Mouse (Mus musculus): Measurements from ENCODE around the gene Dedd. TPM values are rescaled to one million over a fixed set of nuclear protein-coding genes. Genes with fewer than 3 reads are reported as not detected.

Dedd gene
- polyA plus RNA-seq, 1 experiment from 2014 or later: 36.0 TPM

DNA sequence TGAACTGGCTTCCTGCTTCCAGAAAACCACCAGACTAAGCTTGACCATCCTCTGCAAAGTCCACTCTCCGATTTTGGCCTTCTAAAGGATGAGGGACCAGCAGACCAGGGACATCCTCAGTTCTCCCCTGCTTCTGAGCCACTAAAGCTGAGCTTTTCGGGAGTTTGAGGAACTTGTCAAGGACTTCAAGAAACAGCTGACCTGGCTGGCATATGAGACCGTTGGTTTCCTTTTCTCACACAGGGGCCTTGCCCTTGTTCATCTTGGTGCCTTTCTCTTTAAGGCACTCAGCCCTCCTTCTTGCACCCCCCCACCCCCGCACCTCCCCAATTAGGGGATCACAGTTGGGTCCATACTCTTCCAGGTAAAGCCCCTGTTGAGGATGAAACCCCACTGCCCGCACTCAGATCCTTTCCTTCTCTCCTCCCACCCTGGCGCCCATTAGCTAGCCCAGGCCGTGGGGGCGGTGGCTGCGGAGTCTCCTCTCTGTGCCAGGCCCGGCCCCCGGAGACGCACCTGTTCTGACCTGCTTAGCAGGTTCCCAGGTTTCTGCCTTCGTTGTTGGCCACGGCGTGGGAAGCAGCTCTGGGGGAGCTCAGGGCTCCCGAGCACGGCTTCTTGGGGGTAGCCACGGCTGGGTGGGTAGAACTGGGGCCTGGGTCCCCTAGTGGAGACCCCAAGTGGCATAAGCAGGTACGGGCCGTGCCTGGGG is 41.1 kb downstream of the Dedd start, which contains the start of gene Nectin4:
Gene Nectin4, plus strand, starts transcription at position 255 of the 712 bp plus-strand sequence.
- no peaks in the 10 kb centered on the region for H3K4me1 ChIP-seq (ENCODE audit: control insufficient read depth, insufficient read depth, low read length)
- 38% methylated on average over 20 of the region's 20 CpGs for WGBS
- H3K9ac ChIP-seq (ENCODE audit: low read length): no peak within 1 kb of the TSS
- no peak within 1 kb of the TSS for H3K4me3 ChIP-seq (ENCODE audit: low read length)
- no peaks in the 10 kb centered on the region for H3K36me3 ChIP-seq (ENCODE audit: control insufficient read depth, insufficient read depth)
- ATAC-seq (replicated peaks; ENCODE audit: extremely low read depth, insufficient read depth, low FRiP score): no peak
- H3K9me3 ChIP-seq (replicated peaks; ENCODE audit: control insufficient read depth, low read length): no peaks in the 10 kb centered on the region
- H3K27me3 ChIP-seq (ENCODE audit: control insufficient read depth, insufficient read depth, low read length): peaks cover 2% of the 10 kb centered on the region; the same call in 1 of the 2 replicates
- no peak within 1 kb of the TSS for H3K27ac ChIP-seq (ENCODE audit: low read length)
- no peak within 1 kb of the TSS for H3K4me2 ChIP-seq (ENCODE audit: low read depth, low read length)

DNA sequence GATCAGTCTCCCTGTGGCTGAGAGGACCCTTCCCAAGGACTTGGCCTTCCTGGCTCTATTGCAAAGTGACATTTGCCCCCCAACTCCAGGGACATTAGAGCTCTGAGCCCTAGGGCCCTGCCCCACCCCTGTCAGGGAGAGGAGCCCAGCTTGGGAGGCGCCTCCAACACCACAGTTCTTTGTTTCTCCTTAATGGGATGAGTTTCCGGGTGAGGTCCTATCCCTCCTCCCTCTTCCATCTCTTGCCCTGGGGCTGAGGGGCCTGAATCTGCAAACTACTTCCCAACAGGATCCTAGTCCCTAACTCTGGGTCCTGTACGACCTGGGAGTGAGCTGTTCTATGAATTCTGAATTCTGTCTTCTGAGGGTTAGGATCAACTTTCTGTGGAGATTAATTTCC is 43.9 kb downstream of the Dedd start:
- no peak overlapping the region for H3K27ac ChIP-seq (ENCODE audit: low read length)
- H3K36me3 ChIP-seq (ENCODE audit: control insufficient read depth, insufficient read depth): no peaks in the 10 kb centered on the region
- no peak overlapping the region for H3K4me3 ChIP-seq (ENCODE audit: low read length)
- 67% methylated on average over 3 of the region's 3 CpGs for WGBS
- no peaks in the 10 kb centered on the region for H3K4me1 ChIP-seq (ENCODE audit: control insufficient read depth, insufficient read depth, low read length)
- H3K4me2 ChIP-seq (ENCODE audit: low read depth, low read length): no peak overlapping the region
- 0 out of 2 replicates have a peak, but pooled peaks cover 2% of the 10 kb centered on the region for H3K27me3 ChIP-seq (ENCODE audit: control insufficient read depth, insufficient read depth, low read length)
- H3K9me3 ChIP-seq (replicated peaks; ENCODE audit: control insufficient read depth, low read length): no peaks in the 10 kb centered on the region
- H3K9ac ChIP-seq (ENCODE audit: low read length): no peak overlapping the region
- no peak for ATAC-seq (replicated peaks; ENCODE audit: extremely low read depth, insufficient read depth, low FRiP score)

DNA sequence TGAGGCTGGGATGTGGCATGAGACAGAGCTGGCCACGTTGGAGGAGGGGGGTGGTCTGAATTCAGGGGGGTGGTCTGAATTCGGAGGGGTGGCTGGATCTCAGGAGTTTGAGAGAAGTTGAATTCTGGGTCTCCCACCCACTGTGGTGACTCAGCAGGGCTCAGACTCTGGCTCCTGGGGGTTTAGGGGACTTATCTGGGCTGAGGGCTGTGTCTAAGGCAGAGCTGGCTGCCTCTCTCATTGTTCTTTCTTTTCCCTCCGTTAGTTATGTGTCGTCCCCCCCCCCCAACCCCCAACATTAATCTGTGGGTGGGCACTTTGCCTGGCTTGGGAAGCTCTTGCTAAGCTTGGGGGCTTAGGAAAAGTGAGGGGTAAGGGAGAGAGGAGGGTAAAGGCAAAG is 45.0 kb downstream of the Dedd start:
- WGBS: 2% methylated on average over 4 of the region's 4 CpGs
- no peak overlapping the region for H3K4me2 ChIP-seq (ENCODE audit: low read depth, low read length)
- no peak for ATAC-seq (replicated peaks; ENCODE audit: extremely low read depth, insufficient read depth, low FRiP score)

DNA sequence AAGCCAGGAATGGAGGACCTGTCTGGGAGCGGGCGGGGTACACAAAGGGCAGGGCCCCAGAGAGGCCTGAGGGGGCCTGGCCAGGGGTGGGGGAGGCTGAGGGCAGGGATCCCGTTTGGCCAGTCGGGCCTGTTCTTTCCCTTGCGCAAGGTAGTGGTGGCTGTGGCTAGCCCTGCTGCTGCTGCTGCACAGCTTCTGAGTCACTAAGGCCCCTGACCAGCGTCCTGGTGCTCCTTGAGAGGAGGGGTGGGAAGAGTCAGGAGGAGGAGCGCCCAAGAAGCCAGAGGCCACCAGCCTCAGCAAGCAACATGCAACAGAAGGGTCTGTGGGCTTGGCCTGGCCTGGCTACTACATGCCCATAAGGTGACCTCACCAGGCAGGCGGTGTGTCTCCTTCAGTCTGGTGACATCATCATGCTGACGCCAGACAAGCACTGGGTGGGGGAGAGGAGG is 46.7 kb downstream of the Dedd start:
- H3K4me3 ChIP-seq (ENCODE audit: low read length): no peak overlapping the region
- ATAC-seq (replicated peaks; ENCODE audit: extremely low read depth, insufficient read depth, low FRiP score): 0 out of 2 replicates have a peak, but pooled peaks have one; percentile 5
- 38% methylated on average over 9 of the region's 9 CpGs for WGBS
- H3K27me3 ChIP-seq (ENCODE audit: control insufficient read depth, insufficient read depth, low read length): peaks cover 4% of the 10 kb centered on the region; the same call in 1 of the 2 replicates
- no peaks in the 10 kb centered on the region for H3K36me3 ChIP-seq (ENCODE audit: control insufficient read depth, insufficient read depth)
- H3K9ac ChIP-seq (ENCODE audit: low read length): no peak overlapping the region
- peaks cover 3% of the 10 kb centered on the region; the same call in 1 of the 2 replicates for H3K4me1 ChIP-seq (ENCODE audit: control insufficient read depth, insufficient read depth, low read length)
- no peak overlapping the region for H3K27ac ChIP-seq (ENCODE audit: low read length)
- no peak overlapping the region for H3K4me2 ChIP-seq (ENCODE audit: low read depth, low read length)
- no peaks in the 10 kb centered on the region for H3K9me3 ChIP-seq (replicated peaks; ENCODE audit: control insufficient read depth, low read length)

More for the DNA sequence above, 45.0 kb downstream of the Dedd start:
- H3K4me3 ChIP-seq (ENCODE audit: low read length): no peak overlapping the region
- H3K27me3 ChIP-seq (ENCODE audit: control insufficient read depth, insufficient read depth, low read length): 0 out of 2 replicates have a peak, but pooled peaks cover 2% of the 10 kb centered on the region
- no peaks in the 10 kb centered on the region for H3K4me1 ChIP-seq (ENCODE audit: control insufficient read depth, insufficient read depth, low read length)
- H3K27ac ChIP-seq (ENCODE audit: low read length): no peak overlapping the region
- H3K9ac ChIP-seq (ENCODE audit: low read length): no peak overlapping the region
- no peaks in the 10 kb centered on the region for H3K36me3 ChIP-seq (ENCODE audit: control insufficient read depth, insufficient read depth)
- no peaks in the 10 kb centered on the region for H3K9me3 ChIP-seq (replicated peaks; ENCODE audit: control insufficient read depth, low read length)

DNA sequence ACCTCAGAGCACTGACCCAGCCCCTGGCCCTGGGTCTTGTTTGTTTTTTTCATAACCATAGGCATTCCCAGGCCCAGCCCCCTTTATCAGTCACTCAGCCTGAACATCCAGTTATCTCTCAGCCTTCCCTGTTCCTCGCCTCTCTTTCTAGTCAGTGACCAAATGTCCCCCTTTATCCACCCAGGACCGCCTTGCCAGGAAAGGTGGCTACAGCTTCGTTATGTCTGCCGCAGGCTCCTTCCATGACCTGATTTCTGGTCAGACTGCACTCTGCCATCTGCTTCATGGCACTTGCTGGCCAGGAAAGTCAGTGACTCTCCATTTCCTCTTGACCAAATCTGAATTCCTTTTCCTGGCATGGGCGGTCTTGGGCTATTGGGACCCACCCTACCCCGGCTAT is 49.4 kb downstream of the Dedd start:
- Histone ChIP-seq H3K4me1 (ENCODE audit: control insufficient read depth, insufficient read depth, low read length) (peaks cover 3% of the 10 kb centered on the region; the same call in 1 of the 2 replicates), H3K36me3 (ENCODE audit: control insufficient read depth, insufficient read depth) (no peaks in the 10 kb centered on the region), H3K27me3 (ENCODE audit: control insufficient read depth, insufficient read depth, low read length) (peaks cover 8% of the 10 kb centered on the region), H3K4me3 (ENCODE audit: low read length) (no peak overlapping the region), H3K27ac (ENCODE audit: low read length) (no peak overlapping the region), H3K4me2 (ENCODE audit: low read depth, low read length) (no peak overlapping the region), H3K9ac (ENCODE audit: low read length) (no peak overlapping the region), H3K9me3 (replicated peaks; ENCODE audit: control insufficient read depth, low read length) (no peaks in the 10 kb centered on the region)
- ATAC-seq (replicated peaks; ENCODE audit: extremely low read depth, insufficient read depth, low FRiP score): no peak
- WGBS: 80% methylated on average over 6 of the region's 6 CpGs

DNA sequence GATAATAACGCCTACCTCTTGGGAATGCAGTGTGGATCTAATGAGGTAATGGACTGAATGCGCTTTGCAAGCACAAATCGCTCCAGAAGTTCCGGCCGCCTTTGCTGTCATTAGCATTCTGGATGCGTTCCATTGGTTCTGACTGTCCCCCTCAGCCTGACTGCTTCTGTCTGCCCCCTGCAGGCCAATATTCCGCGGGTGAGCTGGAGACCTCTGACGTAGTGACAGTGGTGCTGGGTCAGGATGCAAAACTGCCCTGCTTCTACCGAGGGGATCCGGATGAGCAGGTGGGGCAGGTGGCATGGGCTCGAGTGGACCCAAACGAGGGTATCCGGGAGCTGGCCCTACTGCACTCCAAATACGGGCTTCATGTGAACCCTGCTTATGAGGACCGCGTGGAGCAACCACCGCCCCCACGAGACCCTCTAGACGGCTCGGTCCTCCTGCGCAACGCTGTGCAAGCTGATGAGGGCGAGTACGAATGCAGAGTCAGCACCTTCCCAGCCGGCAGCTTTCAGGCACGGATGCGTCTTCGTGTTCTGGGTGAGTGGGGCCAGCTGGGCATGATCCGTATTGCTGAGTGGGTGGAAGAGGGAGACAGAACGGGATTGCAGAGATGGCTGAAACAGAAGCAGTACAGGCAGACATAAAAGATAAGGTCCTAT is 51.1 kb downstream of the Dedd start:
- peak; percentile 79 for ATAC-seq (replicated peaks; ENCODE audit: extremely low read depth, insufficient read depth, low FRiP score)
- H3K9ac ChIP-seq (ENCODE audit: low read length): peak overlapping the region; percentile 14
- no peaks in the 10 kb centered on the region for H3K36me3 ChIP-seq (ENCODE audit: control insufficient read depth, insufficient read depth)
- H3K9me3 ChIP-seq (replicated peaks; ENCODE audit: control insufficient read depth, low read length): no peaks in the 10 kb centered on the region
- H3K4me2 ChIP-seq (ENCODE audit: low read depth, low read length): peak overlapping the region; percentile 62
- H3K4me3 ChIP-seq (ENCODE audit: low read length): peak overlapping the region; percentile 26
- peaks cover 8% of the 10 kb centered on the region for H3K27me3 ChIP-seq (ENCODE audit: control insufficient read depth, insufficient read depth, low read length)
- peaks cover 3% of the 10 kb centered on the region; the same call in 1 of the 2 replicates for H3K4me1 ChIP-seq (ENCODE audit: control insufficient read depth, insufficient read depth, low read length)
- no peak overlapping the region for H3K27ac ChIP-seq (ENCODE audit: low read length)
- 4% methylated on average over 31 of the region's 31 CpGs for WGBS

DNA sequence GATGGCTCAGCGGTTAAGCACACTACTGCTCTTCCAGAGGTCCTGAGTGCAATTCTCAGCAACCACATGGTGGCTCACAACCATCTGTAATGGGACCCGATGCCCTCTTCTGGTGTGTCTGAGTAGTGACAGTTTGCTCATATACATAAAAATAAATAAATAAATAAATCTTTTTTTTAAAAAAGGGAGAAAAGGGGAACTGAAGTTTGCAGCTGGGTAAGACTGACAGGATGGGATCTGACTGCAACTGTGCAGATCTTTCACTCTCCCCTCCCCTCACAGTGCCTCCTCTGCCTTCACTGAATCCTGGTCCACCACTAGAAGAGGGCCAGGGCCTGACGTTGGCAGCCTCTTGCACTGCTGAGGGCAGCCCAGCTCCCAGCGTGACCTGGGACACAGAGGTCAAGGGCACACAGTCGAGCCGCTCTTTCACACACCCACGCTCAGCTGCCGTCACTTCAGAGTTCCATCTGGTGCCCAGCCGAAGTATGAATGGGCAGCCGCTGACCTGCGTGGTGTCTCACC is 53.2 kb downstream of the Dedd start:
- no peak overlapping the region for H3K27ac ChIP-seq (ENCODE audit: low read length)
- peaks cover 8% of the 10 kb centered on the region for H3K27me3 ChIP-seq (ENCODE audit: control insufficient read depth, insufficient read depth, low read length)
- no peak overlapping the region for H3K9ac ChIP-seq (ENCODE audit: low read length)
- 74% methylated on average over 11 of the region's 11 CpGs for WGBS
- ATAC-seq (replicated peaks; ENCODE audit: extremely low read depth, insufficient read depth, low FRiP score): no peak
- H3K4me1 ChIP-seq (ENCODE audit: control insufficient read depth, insufficient read depth, low read length): peaks cover 3% of the 10 kb centered on the region; the same call in 1 of the 2 replicates
- H3K4me2 ChIP-seq (ENCODE audit: low read depth, low read length): no peak overlapping the region
- H3K36me3 ChIP-seq (ENCODE audit: control insufficient read depth, insufficient read depth): no peaks in the 10 kb centered on the region
- no peaks in the 10 kb centered on the region for H3K9me3 ChIP-seq (replicated peaks; ENCODE audit: control insufficient read depth, low read length)
- no peak overlapping the region for H3K4me3 ChIP-seq (ENCODE audit: low read length)

DNA sequence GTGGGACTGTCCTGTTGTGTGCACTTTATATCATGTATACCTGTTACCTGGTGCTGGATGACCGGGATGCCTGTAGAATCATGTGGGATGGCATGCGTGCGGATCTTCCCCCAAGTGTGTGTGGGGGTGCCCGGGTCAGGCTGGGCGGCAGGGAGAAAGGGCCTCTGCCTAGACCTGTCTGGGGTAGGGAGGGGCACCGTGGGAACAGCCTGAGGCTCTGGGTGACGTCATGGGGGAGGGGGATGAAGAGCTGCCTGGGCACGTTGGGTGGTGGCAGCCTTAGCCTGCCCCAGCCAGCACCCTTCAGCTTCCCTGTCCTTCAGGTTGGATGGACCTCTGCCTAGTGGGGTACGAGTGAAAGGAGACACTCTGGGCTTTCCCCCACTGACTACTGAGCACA is 55.4 kb downstream of the Dedd start:
- peaks cover 3% of the 10 kb centered on the region; the same call in 1 of the 2 replicates for H3K4me1 ChIP-seq (ENCODE audit: control insufficient read depth, insufficient read depth, low read length)
- 62% methylated on average over 9 of the region's 9 CpGs for WGBS
- no peak for ATAC-seq (replicated peaks; ENCODE audit: extremely low read depth, insufficient read depth, low FRiP score)
- H3K9ac ChIP-seq (ENCODE audit: low read length): no peak overlapping the region
- no peaks in the 10 kb centered on the region for H3K36me3 ChIP-seq (ENCODE audit: control insufficient read depth, insufficient read depth)
- no peak overlapping the region for H3K27ac ChIP-seq (ENCODE audit: low read length)
- peaks cover 8% of the 10 kb centered on the region for H3K27me3 ChIP-seq (ENCODE audit: control insufficient read depth, insufficient read depth, low read length)
- no peak overlapping the region for H3K4me2 ChIP-seq (ENCODE audit: low read depth, low read length)
- H3K4me3 ChIP-seq (ENCODE audit: low read length): no peak overlapping the region
- H3K9me3 ChIP-seq (replicated peaks; ENCODE audit: control insufficient read depth, low read length): no peaks in the 10 kb centered on the region

DNA sequence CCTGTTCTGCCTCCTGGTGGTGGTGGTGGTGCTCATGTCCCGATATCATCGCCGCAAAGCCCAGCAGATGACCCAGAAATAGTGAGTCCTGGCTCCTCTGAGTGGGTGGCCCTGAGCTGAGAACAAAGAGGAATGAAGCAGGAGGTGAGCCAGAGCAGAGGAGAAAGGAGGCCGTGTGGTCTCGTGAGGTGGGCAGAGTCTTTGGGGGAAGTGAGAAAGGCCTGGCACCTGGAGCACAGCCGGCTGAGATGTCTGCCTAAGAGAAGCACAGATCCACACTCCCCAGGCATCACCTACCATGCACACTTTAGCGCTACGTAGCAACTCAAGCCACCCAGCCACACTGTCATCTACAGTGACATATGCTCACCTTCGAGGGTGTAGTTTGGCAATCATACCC is 56.2 kb downstream of the Dedd start:
- no peak for ATAC-seq (replicated peaks; ENCODE audit: extremely low read depth, insufficient read depth, low FRiP score)

More for the DNA sequence above, 56.2 kb downstream of the Dedd start:
- Histone ChIP-seq H3K4me3 (ENCODE audit: low read length) (no peak overlapping the region), H3K4me2 (ENCODE audit: low read depth, low read length) (no peak overlapping the region), H3K27me3 (ENCODE audit: control insufficient read depth, insufficient read depth, low read length) (peaks cover 8% of the 10 kb centered on the region; the same call in 1 of the 2 replicates), H3K4me1 (ENCODE audit: control insufficient read depth, insufficient read depth, low read length) (no peaks in the 10 kb centered on the region), H3K27ac (ENCODE audit: low read length) (no peak overlapping the region), H3K9me3 (replicated peaks; ENCODE audit: control insufficient read depth, low read length) (no peaks in the 10 kb centered on the region), H3K36me3 (ENCODE audit: control insufficient read depth, insufficient read depth) (no peaks in the 10 kb centered on the region), H3K9ac (ENCODE audit: low read length) (no peak overlapping the region)
- WGBS: 62% methylated on average over 9 of the region's 9 CpGs

All from heart, embryonic 16.5 days (tissue).